Mouse (Mus musculus): ENCODE measurements around the gene Cdh6. TPM values are rescaled to one million over a fixed set of nuclear protein-coding genes. Genes with fewer than 3 reads are reported as not detected.

Gene Cdh6
- polyA plus RNA-seq, 1 experiment from 2014 or later, result 2.0 TPM

DNA sequence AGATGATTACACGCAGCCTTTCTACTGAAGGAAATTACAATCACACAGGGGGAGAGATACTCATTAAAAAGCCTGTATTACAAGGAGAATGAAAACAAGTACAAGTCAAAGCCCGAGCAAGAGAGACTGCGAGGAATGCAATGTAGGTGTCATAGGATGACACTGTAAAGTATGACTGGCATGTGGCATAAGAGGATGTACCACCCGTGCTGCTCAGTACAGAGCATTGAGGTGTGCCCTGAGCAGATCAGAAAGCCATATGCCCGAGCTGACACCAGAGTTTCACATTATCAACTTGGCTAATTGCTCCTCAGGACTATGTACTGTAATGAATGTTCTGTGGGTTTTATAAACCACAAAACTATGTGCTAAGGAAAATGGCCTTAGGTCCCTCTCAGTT is 115.7 kb downstream of the Cdh6 start:
- Histone ChIP-seq H3K9me3 (ENCODE audit: control insufficient read depth, low read length) (no peaks in the 10 kb centered on the region), H3K27ac (replicated peaks in 1 of 2; ENCODE audit: control insufficient read depth in 1 of 2, insufficient read depth in 1 of 2, low read depth in 2 of 2, low read length in 2 of 2) (no peak overlapping the region), H3K9ac (ENCODE audit: low read length) (no peak overlapping the region), H3K4me1 (ENCODE audit: control insufficient read depth in 2 of 2, insufficient read depth in 2 of 2, low read length in 2 of 2) (peaks cover 2 to 3% of the 10 kb centered on the region in 2 experiments; a peak in 3 of 4 replicates), H3K27me3 (ENCODE audit: control insufficient read depth, insufficient read depth, low read length) (no peaks in the 10 kb centered on the region), H3K36me3 (ENCODE audit: control insufficient read depth, insufficient read depth, low read length) (no peaks in the 10 kb centered on the region), H3K4me2 (ENCODE audit: low read length) (no peak overlapping the region), H3K4me3 (ENCODE audit: control insufficient read depth in 1 of 2, insufficient read depth in 1 of 2, low read depth in 1 of 2, low read length in 2 of 2) (no peak overlapping the region)
- WGBS, result 55% methylated on average over 5 of the region's 5 CpGs
- no peak for ATAC-seq (ENCODE audit: insufficient number of reproducible peaks, insufficient read depth, low FRiP score, low read depth)

DNA sequence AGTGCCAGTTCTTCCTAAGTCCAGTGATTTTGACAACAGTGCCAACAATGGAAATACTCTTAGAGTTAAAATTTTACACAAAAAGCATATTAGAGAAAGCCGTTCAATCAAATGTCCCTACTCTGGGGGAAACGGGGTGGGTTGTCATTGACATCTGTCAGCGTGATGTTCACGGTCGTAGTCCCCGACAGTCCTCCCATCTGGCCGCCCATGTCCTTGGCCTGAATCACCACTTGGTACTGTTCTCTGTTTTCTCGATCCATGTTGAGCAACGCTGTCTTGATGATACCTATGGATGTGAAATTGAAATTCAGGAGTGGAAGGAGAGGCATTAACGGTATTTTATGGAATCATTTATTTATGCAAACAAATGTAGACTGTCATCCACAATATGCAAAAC is 116.2 kb downstream of the Cdh6 start:
- Histone ChIP-seq H3K4me2 (ENCODE audit: low read length) (no peak overlapping the region), H3K27me3 (ENCODE audit: control insufficient read depth, insufficient read depth, low read length) (no peaks in the 10 kb centered on the region), H3K36me3 (ENCODE audit: control insufficient read depth, insufficient read depth, low read length) (no peaks in the 10 kb centered on the region), H3K4me3 (ENCODE audit: control insufficient read depth in 1 of 2, insufficient read depth in 1 of 2, low read depth in 1 of 2, low read length in 2 of 2) (no peak overlapping the region), H3K9me3 (ENCODE audit: control insufficient read depth, low read length) (no peaks in the 10 kb centered on the region), H3K9ac (ENCODE audit: low read length) (no peak overlapping the region), H3K4me1 (ENCODE audit: control insufficient read depth in 2 of 2, insufficient read depth in 2 of 2, low read length in 2 of 2) (peaks cover 2 to 3% of the 10 kb centered on the region in 2 experiments; a peak in 3 of 4 replicates), H3K27ac (replicated peaks in 1 of 2; ENCODE audit: control insufficient read depth in 1 of 2, insufficient read depth in 1 of 2, low read depth in 2 of 2, low read length in 2 of 2) (no peak overlapping the region)
- ATAC-seq (ENCODE audit: insufficient number of reproducible peaks, insufficient read depth, low FRiP score, low read depth), result no peak
- WGBS, result 94% methylated on average over 10 of the region's 10 CpGs

DNA sequence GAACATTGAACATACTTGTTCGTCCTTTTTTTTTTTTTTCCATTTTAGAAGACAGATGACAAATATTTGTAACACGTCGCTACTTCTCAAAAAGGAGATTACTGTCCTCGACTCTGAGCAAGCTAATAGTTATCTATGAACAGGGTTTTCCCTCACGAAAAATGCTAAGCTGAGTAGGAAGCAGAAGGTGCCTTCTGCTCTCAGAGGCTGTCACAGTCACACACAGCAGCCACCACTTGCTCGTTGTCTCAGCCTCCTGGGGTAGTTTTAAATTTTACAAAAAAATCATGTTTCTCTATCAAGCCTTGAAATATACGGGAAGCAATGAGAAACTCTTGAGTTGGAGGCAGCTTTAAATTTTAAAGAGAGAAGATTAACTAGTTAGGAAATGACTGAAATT is 125.6 kb downstream of the Cdh6 start:
- Histone ChIP-seq H3K4me1 (ENCODE audit: control insufficient read depth in 2 of 2, insufficient read depth in 2 of 2, low read length in 2 of 2) (no peaks in the 10 kb centered on the region), H3K27me3 (ENCODE audit: control insufficient read depth, insufficient read depth, low read length) (no peaks in the 10 kb centered on the region), H3K36me3 (ENCODE audit: control insufficient read depth, insufficient read depth, low read length) (no peaks in the 10 kb centered on the region), H3K9ac (ENCODE audit: low read length) (no peak overlapping the region), H3K4me2 (ENCODE audit: low read length) (no peak overlapping the region), H3K9me3 (ENCODE audit: control insufficient read depth, low read length) (no peaks in the 10 kb centered on the region), H3K4me3 (ENCODE audit: control insufficient read depth in 1 of 2, insufficient read depth in 1 of 2, low read depth in 1 of 2, low read length in 2 of 2) (no peak overlapping the region), H3K27ac (replicated peaks in 1 of 2; ENCODE audit: control insufficient read depth in 1 of 2, insufficient read depth in 1 of 2, low read depth in 2 of 2, low read length in 2 of 2) (no peak overlapping the region)
- no peak for ATAC-seq (ENCODE audit: insufficient number of reproducible peaks, insufficient read depth, low FRiP score, low read depth)
- 59% methylated on average over 7 of the region's 7 CpGs for WGBS

DNA sequence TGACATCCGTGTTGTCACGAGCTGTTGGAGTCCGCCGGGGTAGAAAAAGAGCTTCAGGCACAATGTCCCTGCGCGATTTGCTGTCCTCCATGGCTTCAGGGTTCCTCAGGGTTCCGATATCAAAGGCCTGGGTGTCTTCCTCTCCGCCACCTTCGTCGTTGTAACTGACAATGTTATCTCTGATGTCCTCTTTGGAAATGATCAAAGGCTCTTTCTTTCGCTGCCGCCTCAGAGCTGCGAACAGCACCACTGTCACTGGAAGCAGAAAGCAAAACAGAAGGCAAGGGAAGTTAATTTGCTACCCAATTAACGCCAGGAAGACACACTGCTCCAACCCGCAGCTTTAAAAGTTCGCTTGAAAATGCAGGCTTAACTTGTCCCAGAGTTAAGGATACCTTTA is 139.0 kb downstream of the Cdh6 start:
- ATAC-seq (ENCODE audit: insufficient number of reproducible peaks, insufficient read depth, low FRiP score, low read depth), result no peak
- H3K27me3 ChIP-seq (ENCODE audit: control insufficient read depth, insufficient read depth, low read length), result no peaks in the 10 kb centered on the region
- H3K27ac ChIP-seq (replicated peaks in 1 of 2; ENCODE audit: control insufficient read depth in 1 of 2, insufficient read depth in 1 of 2, low read depth in 2 of 2, low read length in 2 of 2), result no peak overlapping the region
- H3K4me3 ChIP-seq (ENCODE audit: control insufficient read depth in 1 of 2, insufficient read depth in 1 of 2, low read depth in 1 of 2, low read length in 2 of 2), result peak overlapping the region; percentile 8 to 18; a peak in 1 of 4 replicates
- peak overlapping the region; percentile 56 for H3K4me2 ChIP-seq (ENCODE audit: low read length)
- H3K4me1 ChIP-seq (ENCODE audit: control insufficient read depth in 2 of 2, insufficient read depth in 2 of 2, low read length in 2 of 2), result no peaks in the 10 kb centered on the region; a peak in 1 of 4 replicates
- H3K36me3 ChIP-seq (ENCODE audit: control insufficient read depth, insufficient read depth, low read length), result no peaks in the 10 kb centered on the region
- H3K9me3 ChIP-seq (ENCODE audit: control insufficient read depth, low read length), result no peaks in the 10 kb centered on the region
- 13% methylated on average over 16 of the region's 16 CpGs for WGBS
- H3K9ac ChIP-seq (ENCODE audit: low read length), result no peak overlapping the region

DNA sequence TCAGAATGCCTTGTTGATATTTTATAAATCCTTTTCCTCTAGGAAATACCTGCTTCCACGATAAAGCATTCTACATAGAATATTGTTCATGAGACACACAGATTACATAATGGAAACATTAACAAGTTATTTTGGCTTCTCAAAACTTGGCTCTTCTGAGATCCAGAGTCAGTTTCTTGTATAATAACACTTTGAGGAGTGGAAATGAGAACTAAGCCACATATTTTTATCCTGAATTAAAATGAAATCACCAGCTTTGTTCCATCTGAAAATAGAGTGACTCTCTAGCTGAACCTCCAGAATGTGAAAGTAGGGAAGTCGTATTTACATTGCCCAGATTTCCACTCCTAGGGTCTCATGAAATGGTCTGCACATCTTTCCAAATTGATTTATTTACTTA is 142.8 kb downstream of the Cdh6 start:
- Histone ChIP-seq H3K4me1 (ENCODE audit: control insufficient read depth in 2 of 2, insufficient read depth in 2 of 2, low read length in 2 of 2) (no peaks in the 10 kb centered on the region; a peak in 1 of 4 replicates), H3K27me3 (ENCODE audit: control insufficient read depth, insufficient read depth, low read length) (no peaks in the 10 kb centered on the region), H3K4me2 (ENCODE audit: low read length) (no peak overlapping the region), H3K27ac (replicated peaks in 1 of 2; ENCODE audit: control insufficient read depth in 1 of 2, insufficient read depth in 1 of 2, low read depth in 2 of 2, low read length in 2 of 2) (no peak overlapping the region), H3K9ac (ENCODE audit: low read length) (no peak overlapping the region), H3K4me3 (ENCODE audit: control insufficient read depth in 1 of 2, insufficient read depth in 1 of 2, low read depth in 1 of 2, low read length in 2 of 2) (no peak overlapping the region), H3K9me3 (ENCODE audit: control insufficient read depth, low read length) (no peaks in the 10 kb centered on the region), H3K36me3 (ENCODE audit: control insufficient read depth, insufficient read depth, low read length) (no peaks in the 10 kb centered on the region)
- WGBS, result 71% methylated on average over 2 of the region's 2 CpGs
- ATAC-seq (ENCODE audit: insufficient number of reproducible peaks, insufficient read depth, low FRiP score, low read depth), result no peak

DNA sequence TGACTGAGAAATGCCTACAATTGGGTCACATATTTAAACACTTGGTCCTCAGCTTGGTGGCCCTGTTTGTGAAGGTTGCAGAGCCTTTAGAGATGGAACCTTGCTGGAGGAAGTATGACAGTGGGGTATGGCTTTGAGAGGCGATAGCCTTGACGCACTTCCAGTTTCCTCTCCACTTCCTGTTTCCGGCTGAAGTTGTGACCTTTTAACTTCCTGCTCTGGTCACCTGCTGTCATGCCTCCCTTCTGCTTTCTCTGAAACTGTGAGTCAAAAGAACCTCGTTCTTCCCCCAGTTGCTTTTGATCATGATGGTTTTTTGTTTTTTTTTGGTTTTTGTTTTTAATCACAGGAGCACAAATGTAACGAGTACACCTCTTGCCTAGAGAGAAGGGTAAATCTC is 146.0 kb downstream of the Cdh6 start:
- WGBS, result 75% methylated on average over 5 of the region's 5 CpGs
- ATAC-seq (ENCODE audit: insufficient number of reproducible peaks, insufficient read depth, low FRiP score, low read depth), result no peak

GRCm38 (mm10) chr15:13016756-13017357 is 156.6 kb downstream of the Cdh6 start:
- no peaks in the 10 kb centered on the region for H3K4me1 ChIP-seq (ENCODE audit: control insufficient read depth in 2 of 2, insufficient read depth in 2 of 2, low read length in 2 of 2)
- H3K9ac ChIP-seq (ENCODE audit: low read length), result no peak overlapping the region
- no peak overlapping the region for H3K4me2 ChIP-seq (ENCODE audit: low read length)
- H3K27me3 ChIP-seq (ENCODE audit: control insufficient read depth, insufficient read depth, low read length), result no peaks in the 10 kb centered on the region
- H3K9me3 ChIP-seq (ENCODE audit: control insufficient read depth, low read length), result no peaks in the 10 kb centered on the region
- WGBS, result 86% methylated on average over 2 of the region's 2 CpGs
- ATAC-seq (ENCODE audit: insufficient number of reproducible peaks, insufficient read depth, low FRiP score, low read depth), result no peak
- no peak overlapping the region for H3K4me3 ChIP-seq (ENCODE audit: control insufficient read depth in 1 of 2, insufficient read depth in 1 of 2, low read depth in 1 of 2, low read length in 2 of 2)
- H3K27ac ChIP-seq (replicated peaks in 1 of 2; ENCODE audit: control insufficient read depth in 1 of 2, insufficient read depth in 1 of 2, low read depth in 2 of 2, low read length in 2 of 2), result no peak overlapping the region
- H3K36me3 ChIP-seq (ENCODE audit: control insufficient read depth, insufficient read depth, low read length), result no peaks in the 10 kb centered on the region

More for the DNA sequence above, 146.0 kb downstream of the Cdh6 start:
- Histone ChIP-seq H3K36me3 (ENCODE audit: control insufficient read depth, insufficient read depth, low read length) (no peaks in the 10 kb centered on the region), H3K27me3 (ENCODE audit: control insufficient read depth, insufficient read depth, low read length) (no peaks in the 10 kb centered on the region), H3K4me1 (ENCODE audit: control insufficient read depth in 2 of 2, insufficient read depth in 2 of 2, low read length in 2 of 2) (no peaks in the 10 kb centered on the region), H3K27ac (replicated peaks in 1 of 2; ENCODE audit: control insufficient read depth in 1 of 2, insufficient read depth in 1 of 2, low read depth in 2 of 2, low read length in 2 of 2) (no peak overlapping the region), H3K4me2 (ENCODE audit: low read length) (no peak overlapping the region), H3K4me3 (ENCODE audit: control insufficient read depth in 1 of 2, insufficient read depth in 1 of 2, low read depth in 1 of 2, low read length in 2 of 2) (no peak overlapping the region), H3K9me3 (ENCODE audit: control insufficient read depth, low read length) (no peaks in the 10 kb centered on the region), H3K9ac (ENCODE audit: low read length) (no peak overlapping the region)

- 74% methylated on average over 4 of the region's 4 CpGs for WGBS
- no peaks in the 10 kb centered on the region for H3K36me3 ChIP-seq (ENCODE audit: control insufficient read depth, insufficient read depth, low read length)
- no peak overlapping the region for H3K9ac ChIP-seq (ENCODE audit: low read length)
- H3K27me3 ChIP-seq (ENCODE audit: control insufficient read depth, insufficient read depth, low read length), result no peaks in the 10 kb centered on the region
- no peak overlapping the region for H3K4me2 ChIP-seq (ENCODE audit: low read length)
- ATAC-seq (ENCODE audit: insufficient number of reproducible peaks, insufficient read depth, low FRiP score, low read depth), result no peak
- H3K9me3 ChIP-seq (ENCODE audit: control insufficient read depth, low read length), result no peaks in the 10 kb centered on the region
- no peak overlapping the region for H3K27ac ChIP-seq (replicated peaks in 1 of 2; ENCODE audit: control insufficient read depth in 1 of 2, insufficient read depth in 1 of 2, low read depth in 2 of 2, low read length in 2 of 2)
- H3K4me3 ChIP-seq (ENCODE audit: control insufficient read depth in 1 of 2, insufficient read depth in 1 of 2, low read depth in 1 of 2, low read length in 2 of 2), result no peak overlapping the region
- no peaks in the 10 kb centered on the region for H3K4me1 ChIP-seq (ENCODE audit: control insufficient read depth in 2 of 2, insufficient read depth in 2 of 2, low read length in 2 of 2)
Measured at GRCm38 (mm10) chr15:13008803-13009202, 164.7 kb downstream of the Cdh6 start.

Data from heart, embryonic 14.5 days (tissue).